Mouse (Mus musculus): Measurements from ENCODE around the gene Stambpl1. TPM values are rescaled to one million over a fixed set of nuclear protein-coding genes. Genes with fewer than 3 reads are reported as not detected.

Gene Stambpl1
- 16.0 and 16.5 TPM in 2 replicates for polyA plus RNA-seq (2015; fragmentation: Nextera tagmentation; extraction: Ambion mirVana)

DNA sequence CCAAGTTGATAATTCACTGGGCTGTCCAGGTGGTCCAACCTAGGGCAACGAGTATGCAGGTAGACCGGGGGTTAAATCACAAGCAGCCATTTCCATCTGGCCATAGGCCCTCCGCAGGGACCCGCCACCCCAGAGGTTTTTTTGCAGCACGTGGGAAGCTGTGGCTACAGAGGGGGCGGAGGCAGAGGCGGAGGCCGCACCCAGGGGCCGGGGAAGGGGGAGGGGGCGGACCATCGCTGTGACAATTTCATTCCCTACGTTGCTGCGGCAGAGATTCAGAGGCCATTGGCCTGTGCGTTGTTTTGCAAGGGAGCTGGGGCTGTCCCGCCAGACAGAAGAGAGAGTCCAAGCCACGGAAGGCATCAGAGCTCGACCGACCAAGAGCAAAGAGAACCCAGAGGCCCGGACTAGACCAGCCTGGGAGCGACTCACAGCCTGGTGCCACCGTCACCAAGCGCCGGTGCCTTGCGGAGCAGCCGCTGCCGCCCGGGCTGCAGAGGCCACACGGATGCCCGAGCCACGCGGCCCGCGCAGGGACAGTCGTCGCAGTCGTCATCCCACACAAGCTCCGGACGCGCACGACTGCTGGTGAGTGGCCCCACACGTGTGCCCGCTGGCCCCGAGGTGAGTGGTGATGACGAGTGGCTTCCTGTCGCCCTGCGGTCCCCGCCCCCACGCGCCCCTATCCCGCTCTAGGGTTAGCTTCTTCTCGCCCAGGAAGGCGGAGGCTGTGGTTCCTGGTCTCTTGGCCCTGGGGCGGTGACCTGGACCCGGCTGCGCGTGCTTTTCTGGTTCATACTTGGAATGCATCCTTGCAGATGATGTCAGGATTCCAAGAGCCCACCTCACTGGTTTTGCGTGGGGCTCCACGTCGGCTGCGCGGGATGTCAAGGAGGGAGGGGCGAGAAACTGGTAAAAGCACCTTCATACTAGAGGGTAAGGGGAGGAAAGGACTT is at the start of gene Stambpl1:
Gene Stambpl1, plus strand, starts transcription at position 222 of the 956 bp plus-strand sequence.
- Histone ChIP-seq H3K36me3 (replicated peaks) (no peaks in the 10 kb centered on the region), H3K4me2 (peak within 1 kb of the TSS; percentile 90), H3K27me3 (replicated peaks) (0 out of 2 replicates have a peak, but pooled peaks cover 3% of the 10 kb centered on the region), H3K27ac (peak within 1 kb of the TSS; percentile 79), H3K9ac (peak within 1 kb of the TSS; percentile 79), H3K4me1 (peaks cover 9% of the 10 kb centered on the region; the same call in 1 of the 2 replicates), H3K9me3 (no peaks in the 10 kb centered on the region), H3K4me3 (peak within 1 kb of the TSS; percentile 62)
- under 1% methylated on average over 62 of the region's 62 CpGs for WGBS
- peak; percentile 88 for ATAC-seq (replicated peaks)

DNA sequence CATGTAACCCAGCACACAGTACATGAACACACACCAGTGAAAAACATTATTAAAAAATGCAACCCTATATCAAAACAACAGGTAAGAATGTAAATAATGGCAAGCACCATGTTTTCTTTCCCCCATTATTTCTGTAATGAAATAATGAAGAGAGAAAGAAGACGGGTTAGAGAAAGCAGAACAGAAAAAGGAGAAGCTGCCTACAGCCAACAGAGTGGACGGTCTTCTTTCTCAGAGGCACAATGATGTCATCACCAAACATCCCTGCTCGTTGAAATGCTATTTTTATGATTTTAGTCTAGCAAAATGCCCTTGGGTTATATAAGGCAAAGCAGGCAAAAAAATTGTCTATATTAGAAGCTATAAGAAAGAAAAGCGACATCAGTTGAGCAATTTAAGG is 43.6 kb upstream of the Stambpl1 start:
- WGBS: 87% methylated on average over 4 of the region's 4 CpGs
- H3K9me3 ChIP-seq: no peaks in the 10 kb centered on the region
- no peak for ATAC-seq (replicated peaks)
- H3K4me1 ChIP-seq: no peaks in the 10 kb centered on the region
- no peak overlapping the region for H3K9ac ChIP-seq
- no peak overlapping the region for H3K27ac ChIP-seq
- H3K4me2 ChIP-seq: no peak overlapping the region
- no peaks in the 10 kb centered on the region for H3K27me3 ChIP-seq (replicated peaks)
- no peaks in the 10 kb centered on the region for H3K36me3 ChIP-seq (replicated peaks)
- no peak overlapping the region for H3K4me3 ChIP-seq

DNA sequence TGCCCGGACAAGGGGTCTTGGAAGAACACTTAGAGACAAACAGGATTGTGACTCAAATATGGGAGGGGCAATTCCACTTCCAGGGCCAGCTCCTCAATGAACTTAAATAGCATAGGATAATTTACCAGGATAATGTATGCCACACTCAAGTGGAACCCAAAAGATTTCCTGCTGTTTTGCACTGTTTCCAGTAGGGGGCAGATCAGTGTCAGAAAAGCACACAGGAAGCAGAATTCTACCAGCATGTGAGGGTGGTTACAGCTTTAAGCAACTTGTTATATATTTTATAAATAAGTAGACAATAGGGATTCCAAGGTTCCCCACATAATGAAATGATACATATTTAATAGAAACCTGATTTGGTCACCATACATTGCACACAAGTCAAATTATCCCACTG is 40.1 kb upstream of the Stambpl1 start:
- no peak for ATAC-seq (replicated peaks)
- WGBS: 97% methylated on average over 1 of the region's 1 CpGs
- Histone ChIP-seq H3K4me3 (no peak overlapping the region), H3K9me3 (no peaks in the 10 kb centered on the region), H3K36me3 (replicated peaks) (no peaks in the 10 kb centered on the region), H3K27ac (no peak overlapping the region), H3K9ac (no peak overlapping the region), H3K4me2 (no peak overlapping the region), H3K4me1 (no peaks in the 10 kb centered on the region), H3K27me3 (replicated peaks) (no peaks in the 10 kb centered on the region)

DNA sequence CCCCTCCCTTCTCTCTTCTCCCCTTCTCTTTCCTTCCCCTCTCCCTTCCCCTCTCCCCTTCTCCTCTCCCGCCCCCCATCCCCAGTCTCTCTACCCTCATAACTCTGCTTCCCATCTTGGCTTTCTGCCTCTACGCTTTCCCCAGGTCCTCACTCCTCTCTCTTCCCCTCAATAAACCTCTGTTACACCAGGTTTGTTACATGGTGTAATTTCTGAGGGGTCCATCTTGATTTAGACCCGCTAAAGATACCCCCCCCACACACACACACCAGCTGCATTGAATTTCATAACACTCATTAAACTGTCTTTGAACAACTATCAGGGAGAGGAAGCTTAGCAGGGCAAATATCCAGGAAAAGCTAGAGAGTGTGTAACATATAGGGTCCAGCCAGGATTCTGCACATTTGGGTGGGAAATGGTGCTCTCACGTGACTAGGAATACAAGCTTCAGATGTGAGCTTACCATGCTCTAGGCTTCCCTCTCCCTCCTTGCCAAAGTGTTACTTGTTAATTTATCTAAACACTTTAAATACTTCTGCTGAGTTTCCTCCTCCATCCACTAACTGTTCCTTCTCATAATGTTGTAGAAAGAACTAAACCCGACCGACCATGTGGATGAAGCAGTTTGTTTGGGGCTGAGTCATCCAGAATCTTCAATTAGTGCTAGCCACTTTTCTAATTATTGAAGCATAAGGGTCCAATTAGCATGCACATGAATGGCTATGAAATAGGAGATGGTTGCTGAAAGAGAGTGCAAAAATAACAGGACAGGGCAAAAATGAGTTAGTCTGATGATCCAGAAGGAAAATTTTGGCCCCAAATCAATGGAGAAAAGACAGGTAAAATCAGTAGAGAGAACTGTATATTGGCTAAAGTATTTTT is 38.5 kb upstream of the Stambpl1 start:
- Histone ChIP-seq H3K4me3 (no peak overlapping the region), H3K9ac (no peak overlapping the region), H3K4me2 (no peak overlapping the region), H3K4me1 (no peaks in the 10 kb centered on the region), H3K36me3 (replicated peaks) (no peaks in the 10 kb centered on the region), H3K27me3 (replicated peaks) (no peaks in the 10 kb centered on the region), H3K27ac (no peak overlapping the region), H3K9me3 (no peaks in the 10 kb centered on the region)
- WGBS: 77% methylated on average over 6 of the region's 6 CpGs
- ATAC-seq (replicated peaks): no peak

DNA sequence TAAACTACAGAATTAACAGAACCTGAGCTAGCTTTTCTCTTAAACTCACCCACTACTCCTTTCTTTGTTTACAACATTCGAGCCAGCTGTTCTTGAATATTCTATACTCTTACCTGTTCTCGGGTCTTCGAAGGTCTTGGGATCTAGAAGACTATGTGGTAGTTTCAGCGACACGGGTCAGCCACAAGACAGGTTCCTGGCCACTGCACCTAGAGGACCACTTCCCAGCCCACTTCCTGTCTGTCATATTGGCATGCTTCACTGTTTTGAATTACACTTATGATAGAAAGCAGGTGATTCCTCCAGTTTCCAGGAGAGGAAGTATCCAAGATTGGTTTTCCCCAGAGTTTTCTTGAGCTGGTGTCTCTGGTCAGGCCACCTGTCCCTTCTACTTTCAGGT is 29.3 kb upstream of the Stambpl1 start:
- 87% methylated on average over 5 of the region's 5 CpGs for WGBS
- Histone ChIP-seq H3K27ac (no peak overlapping the region), H3K9me3 (no peaks in the 10 kb centered on the region), H3K9ac (no peak overlapping the region), H3K4me2 (no peak overlapping the region), H3K4me1 (no peaks in the 10 kb centered on the region), H3K4me3 (no peak overlapping the region), H3K27me3 (replicated peaks) (no peaks in the 10 kb centered on the region), H3K36me3 (replicated peaks) (no peaks in the 10 kb centered on the region)
- ATAC-seq (replicated peaks): no peak

DNA sequence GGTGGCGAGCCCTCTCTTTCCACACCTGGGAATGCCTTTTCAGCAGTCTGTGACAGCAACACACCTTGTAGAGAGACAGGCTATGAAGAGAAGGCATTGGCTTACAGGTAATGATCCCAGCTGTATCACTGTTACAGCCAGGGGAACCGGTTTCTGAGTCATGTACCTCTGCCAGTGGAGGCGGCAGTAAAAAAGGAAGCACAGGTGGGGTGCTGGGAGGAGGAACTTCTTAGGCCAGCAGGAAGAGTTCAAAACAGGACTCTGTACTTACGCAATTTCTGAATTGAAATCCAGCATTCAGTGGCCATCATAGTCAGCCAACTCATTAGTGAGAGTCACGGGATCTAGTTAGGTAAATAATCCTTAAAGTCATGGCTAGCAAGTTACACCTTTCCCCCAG is 26.1 kb upstream of the Stambpl1 start, which contains the start of gene Ankrd22:
Gene Ankrd22, minus strand, starts transcription at position 163 of the 400 bp plus-strand sequence.
- no peak within 1 kb of the TSS for H3K4me3 ChIP-seq
- H3K27me3 ChIP-seq (replicated peaks): peaks cover 3% of the 10 kb centered on the region; the same call in 1 of the 2 replicates
- H3K36me3 ChIP-seq (replicated peaks): no peaks in the 10 kb centered on the region
- H3K4me2 ChIP-seq: no peak within 1 kb of the TSS
- H3K9ac ChIP-seq: no peak within 1 kb of the TSS
- no peak for ATAC-seq (replicated peaks)
- 84% methylated on average over 5 of the region's 5 CpGs for WGBS
- H3K27ac ChIP-seq: no peak within 1 kb of the TSS
- H3K4me1 ChIP-seq: no peaks in the 10 kb centered on the region
- no peaks in the 10 kb centered on the region for H3K9me3 ChIP-seq

DNA sequence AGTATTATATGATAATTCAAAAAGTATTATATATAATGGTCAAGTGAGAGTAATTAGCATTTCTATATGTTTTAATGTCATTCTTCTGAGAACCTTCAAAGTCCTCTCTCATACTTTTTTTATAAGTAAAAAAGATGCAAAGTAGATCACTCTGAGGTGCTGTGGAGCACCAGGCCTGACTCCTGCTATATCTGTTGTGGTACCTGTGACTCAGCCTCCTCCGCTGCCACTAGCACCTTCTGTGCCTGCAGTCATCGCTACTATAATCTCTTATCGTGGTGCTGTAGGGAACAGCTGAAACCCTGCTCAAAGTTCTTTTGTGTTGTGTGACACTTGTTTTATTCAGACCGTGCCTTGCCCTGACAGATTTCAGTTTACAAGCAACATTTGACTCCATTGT is 25.6 kb upstream of the Stambpl1 start:
- no peak overlapping the region for H3K4me3 ChIP-seq
- no peaks in the 10 kb centered on the region for H3K36me3 ChIP-seq (replicated peaks)
- H3K27ac ChIP-seq: no peak overlapping the region
- WGBS: 60% methylated on average over 4 of the region's 4 CpGs
- H3K27me3 ChIP-seq (replicated peaks): peaks cover 3% of the 10 kb centered on the region
- H3K9ac ChIP-seq: no peak overlapping the region
- H3K9me3 ChIP-seq: no peaks in the 10 kb centered on the region
- H3K4me1 ChIP-seq: no peaks in the 10 kb centered on the region
- H3K4me2 ChIP-seq: no peak overlapping the region
- ATAC-seq (replicated peaks): no peak

DNA sequence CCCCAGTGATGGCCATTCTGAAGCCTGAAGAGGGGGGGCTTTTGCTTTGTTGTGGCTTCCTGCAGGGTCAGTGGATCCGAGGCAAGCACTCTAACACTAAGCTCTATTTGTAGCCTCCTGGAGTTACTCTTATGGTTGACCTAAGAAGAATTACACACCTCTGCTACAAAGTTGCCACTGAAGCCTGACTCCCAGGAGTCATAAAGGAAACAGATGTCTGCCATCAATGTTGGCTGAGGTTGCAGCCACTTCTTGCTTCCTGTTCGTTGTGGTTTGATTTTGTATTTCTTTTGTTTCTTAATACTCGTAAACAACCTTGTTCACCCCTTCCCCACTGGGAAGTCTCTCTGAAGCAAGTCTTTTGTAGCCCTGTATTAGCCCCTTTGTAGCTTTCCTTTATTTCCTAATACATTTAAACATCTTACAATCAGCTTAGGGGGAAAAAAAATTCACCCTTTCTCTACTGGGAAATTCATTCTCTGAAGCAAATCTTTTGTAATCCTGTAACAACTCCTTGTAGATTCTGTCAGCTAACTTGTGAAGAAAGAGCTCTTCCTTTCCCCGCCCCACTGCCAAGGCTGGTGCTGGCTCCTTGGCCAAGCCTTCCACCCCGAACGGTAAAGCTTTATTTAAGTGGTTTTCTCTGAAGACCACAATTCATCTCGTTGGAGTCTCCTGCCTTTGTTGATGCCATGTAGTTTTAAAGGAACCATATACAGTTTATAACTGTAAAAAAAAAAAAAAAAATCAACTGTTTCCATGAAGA is 23.9 kb upstream of the Stambpl1 start:
- WGBS: 22% methylated on average over 7 of the region's 7 CpGs
- no peaks in the 10 kb centered on the region for H3K4me1 ChIP-seq
- H3K27ac ChIP-seq: no peak overlapping the region
- H3K27me3 ChIP-seq (replicated peaks): peaks cover 3% of the 10 kb centered on the region
- no peaks in the 10 kb centered on the region for H3K36me3 ChIP-seq (replicated peaks)
- no peak overlapping the region for H3K4me3 ChIP-seq
- no peak for ATAC-seq (replicated peaks)
- H3K9ac ChIP-seq: no peak overlapping the region
- H3K4me2 ChIP-seq: no peak overlapping the region
- no peaks in the 10 kb centered on the region for H3K9me3 ChIP-seq

DNA sequence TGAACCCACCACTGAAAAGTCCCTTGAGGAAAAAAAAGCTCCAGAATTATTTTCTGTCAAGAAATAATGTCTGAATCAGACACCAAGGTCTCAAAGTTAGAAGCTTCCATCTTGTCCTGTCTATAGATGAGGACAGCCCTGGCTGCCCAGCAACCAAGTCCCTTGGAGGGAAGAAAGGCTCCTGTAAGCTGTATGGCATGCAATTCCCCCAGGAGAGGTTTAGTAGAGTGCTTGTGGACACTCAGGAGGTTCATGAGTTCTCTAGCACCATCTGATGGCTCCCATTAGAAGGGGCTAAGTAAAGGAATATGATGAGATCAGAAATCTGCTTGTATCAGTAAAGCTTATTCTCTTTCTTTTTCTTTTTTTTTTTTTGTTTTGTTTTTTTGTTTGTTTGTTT is 22.9 kb upstream of the Stambpl1 start:
- H3K9me3 ChIP-seq: no peaks in the 10 kb centered on the region
- H3K4me2 ChIP-seq: no peak overlapping the region
- H3K27me3 ChIP-seq (replicated peaks): peaks cover 3% of the 10 kb centered on the region
- ATAC-seq (replicated peaks): no peak
- H3K4me3 ChIP-seq: no peak overlapping the region
- no peak overlapping the region for H3K9ac ChIP-seq
- H3K36me3 ChIP-seq (replicated peaks): no peaks in the 10 kb centered on the region
- no peak overlapping the region for H3K27ac ChIP-seq
- H3K4me1 ChIP-seq: no peaks in the 10 kb centered on the region

DNA sequence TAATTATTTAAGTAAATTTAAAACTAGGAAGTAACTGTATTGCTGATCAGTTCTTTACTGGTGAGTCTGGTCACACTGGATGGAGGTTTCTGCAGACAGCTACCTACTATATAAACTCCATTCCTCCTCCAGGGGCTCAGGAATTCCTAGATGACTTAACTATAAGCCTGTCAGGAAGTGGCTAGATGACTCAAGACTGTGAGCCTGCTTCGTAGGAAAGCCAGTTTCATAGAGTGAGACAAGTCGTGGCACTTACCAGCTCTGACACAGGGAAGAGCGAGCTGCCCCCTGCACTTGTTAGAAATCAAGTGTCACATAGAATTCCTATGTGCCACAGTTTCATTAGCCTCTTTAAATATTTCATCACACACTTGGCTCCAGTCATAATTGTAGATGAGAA is 20.9 kb upstream of the Stambpl1 start:
- ATAC-seq (replicated peaks): no peak
- no peaks in the 10 kb centered on the region for H3K4me1 ChIP-seq
- WGBS: 78% methylated on average over 3 of the region's 3 CpGs

DNA sequence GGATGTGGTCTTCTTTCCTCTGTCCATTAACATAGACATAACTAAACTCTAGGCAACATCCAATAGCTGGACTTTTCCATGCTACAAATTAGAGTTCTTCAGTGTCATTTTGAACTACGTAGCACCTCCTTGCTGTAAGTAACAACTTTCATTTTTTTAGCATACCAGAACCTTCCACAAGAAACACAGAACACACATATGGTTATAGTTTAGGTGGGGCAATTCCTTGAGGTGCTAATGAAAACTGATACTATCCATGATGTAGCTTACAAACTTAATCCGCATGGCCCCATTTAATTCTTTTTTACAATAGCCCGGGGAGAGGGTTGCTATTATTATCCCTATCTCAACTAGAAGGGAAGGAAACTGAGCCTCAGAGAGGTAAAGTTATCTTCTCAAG is 18.0 kb upstream of the Stambpl1 start:
- ATAC-seq (replicated peaks): no peak
- H3K4me2 ChIP-seq: no peak overlapping the region
- H3K27ac ChIP-seq: no peak overlapping the region
- H3K36me3 ChIP-seq (replicated peaks): no peaks in the 10 kb centered on the region
- peaks cover 3% of the 10 kb centered on the region for H3K27me3 ChIP-seq (replicated peaks)
- H3K4me1 ChIP-seq: no peaks in the 10 kb centered on the region
- H3K4me3 ChIP-seq: no peak overlapping the region
- H3K9ac ChIP-seq: no peak overlapping the region
- whole genome bisulfite sequencing: 89% methylated on average over 3 of the region's 3 CpGs
- H3K9me3 ChIP-seq: no peaks in the 10 kb centered on the region

More for the DNA sequence above, 20.9 kb upstream of the Stambpl1 start:
- Histone ChIP-seq H3K36me3 (replicated peaks) (no peaks in the 10 kb centered on the region), H3K27ac (no peak overlapping the region), H3K4me2 (no peak overlapping the region), H3K9ac (no peak overlapping the region), H3K4me3 (no peak overlapping the region), H3K9me3 (no peaks in the 10 kb centered on the region), H3K27me3 (replicated peaks) (peaks cover 3% of the 10 kb centered on the region)

DNA sequence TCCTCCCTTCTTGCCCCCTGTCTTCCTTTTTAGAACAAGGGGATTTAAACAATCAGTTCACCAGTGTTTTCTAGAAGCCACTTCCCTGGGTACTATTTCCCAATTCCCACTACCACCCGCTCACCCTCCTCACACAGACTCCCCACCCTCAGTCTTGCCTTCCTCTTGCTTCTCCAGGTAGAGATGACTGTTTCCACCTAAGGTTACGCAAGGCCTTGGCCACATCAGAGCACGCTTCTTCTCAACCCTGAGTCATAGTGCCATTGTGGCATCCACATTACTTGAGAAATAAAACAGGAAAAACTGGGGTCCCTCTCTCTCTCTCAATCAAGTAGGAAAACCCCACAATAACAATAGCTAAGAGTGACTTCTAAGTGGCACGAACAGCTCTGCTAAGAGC is 12.9 kb upstream of the Stambpl1 start:
- no peak overlapping the region for H3K4me2 ChIP-seq
- H3K4me3 ChIP-seq: no peak overlapping the region
- ATAC-seq (replicated peaks): no peak
- H3K27me3 ChIP-seq (replicated peaks): no peaks in the 10 kb centered on the region
- WGBS: 96% methylated on average over 4 of the region's 4 CpGs
- H3K36me3 ChIP-seq (replicated peaks): no peaks in the 10 kb centered on the region
- no peak overlapping the region for H3K27ac ChIP-seq
- H3K4me1 ChIP-seq: no peaks in the 10 kb centered on the region
- H3K9me3 ChIP-seq: no peaks in the 10 kb centered on the region
- H3K9ac ChIP-seq: no peak overlapping the region

Data from midbrain, embryonic 15.5 days (tissue).